Mouse (Mus musculus): ENCODE results near the gene Tle2. TPM values are rescaled to one million over a fixed set of nuclear protein-coding genes. Genes with fewer than 3 reads are reported as not detected.

Tle2 gene
- total RNA-seq (2021): 10 to 100 TPM; 14.1 to 15.9 TPM
- long read RNA-seq, experiment 1, partial matches to known transcripts: 1 of 7 reads
- long read RNA-seq, experiment 1, other reads (novel, unspliced or antisense): 6 of 7 reads
- long read RNA-seq, experiment 2, partial matches to known transcripts: 0 of 6 reads
- long read RNA-seq, experiment 2, other reads (novel, unspliced or antisense): 5 of 6 reads

DNA sequence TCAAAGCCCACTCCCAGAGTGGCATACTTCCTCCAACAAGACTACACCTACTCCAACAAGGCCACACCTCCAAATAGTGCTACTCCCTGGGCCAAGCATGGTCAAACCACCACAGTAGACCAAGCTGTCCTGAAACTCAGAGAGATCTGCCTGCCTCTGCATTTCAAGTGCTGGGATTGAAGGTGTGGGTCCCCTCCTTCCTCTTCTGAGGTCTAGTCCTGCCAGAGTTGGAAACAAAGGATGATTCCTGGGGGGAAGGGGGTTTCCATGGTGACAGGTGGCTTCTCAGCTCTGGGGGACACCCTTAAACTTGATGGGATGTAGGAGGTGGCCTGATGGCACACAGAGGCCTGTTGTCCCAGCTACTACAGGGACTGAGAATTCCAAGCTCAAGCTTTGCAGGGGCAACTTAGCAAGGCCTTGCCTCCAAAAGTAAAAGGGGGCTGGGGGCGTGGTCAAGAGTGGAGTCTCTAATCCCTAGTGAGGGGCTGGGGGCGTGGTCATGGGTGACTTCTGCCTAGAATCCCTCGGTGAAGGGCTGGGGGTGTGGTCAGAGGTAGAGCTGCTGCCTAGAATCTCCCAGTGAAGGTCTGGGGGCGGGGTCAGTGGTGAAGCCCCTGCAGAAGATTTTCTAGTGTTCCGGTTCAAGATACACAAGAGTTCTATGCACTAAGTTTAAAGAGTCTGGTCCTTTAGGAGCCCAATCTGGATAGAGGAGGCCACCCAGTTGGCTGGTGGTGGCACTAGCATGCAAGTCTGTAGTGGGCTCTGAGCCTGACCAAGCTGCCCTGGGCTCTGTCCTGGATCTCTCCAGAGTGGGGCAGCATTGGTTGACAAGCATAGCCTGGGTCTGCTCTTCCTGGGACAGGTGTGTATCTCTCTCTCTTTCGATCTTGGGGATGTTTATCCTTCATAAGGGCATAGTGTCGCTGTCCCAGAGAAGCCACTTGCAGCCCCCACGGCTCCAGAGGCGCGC, at the start of gene Tle2:
Tle2 (plus strand) TSS at position 481 of the 976 bp plus-strand sequence.
- no peak for DNase-seq (ENCODE audit: low spot score in 2 of 2)
- intact Hi-C loops (cut with DNase I): no loop called here

DNA sequence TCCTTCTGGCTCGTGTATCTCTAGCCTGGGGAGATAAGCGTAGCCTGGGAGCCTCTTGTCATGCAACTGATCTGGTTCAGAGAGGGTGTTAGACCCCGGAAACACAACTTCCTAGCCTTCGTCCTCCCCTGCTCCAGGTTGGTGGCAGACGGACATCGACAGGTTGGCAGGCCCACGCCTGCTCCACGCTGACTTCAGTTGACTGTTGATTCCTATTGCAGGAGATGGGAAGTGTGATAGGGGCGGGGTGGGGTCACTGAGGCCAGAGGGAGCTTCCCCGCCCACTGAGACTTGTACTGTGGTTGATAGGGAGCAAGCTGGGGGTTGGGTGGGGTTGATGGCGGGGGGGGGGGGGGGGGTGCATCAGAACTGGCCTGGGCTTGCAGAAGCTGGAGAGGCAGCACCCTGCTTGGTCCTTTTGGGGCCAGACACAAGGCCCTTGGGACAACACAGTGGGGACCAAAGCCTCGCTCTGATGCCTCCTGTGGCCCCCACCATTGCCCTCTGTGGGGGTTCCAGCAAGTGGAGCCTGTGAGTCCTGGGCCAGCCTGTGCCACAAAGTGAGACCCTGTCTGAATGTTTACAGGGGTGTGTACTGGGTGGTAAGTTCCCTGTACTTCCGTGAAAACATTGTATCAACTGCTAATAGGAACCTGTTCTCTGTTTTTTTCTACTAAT, 49.2 kb upstream of the Tle2 start:
- no peak for DNase-seq (ENCODE audit: low spot score in 2 of 2)
- intact Hi-C loops (cut with DNase I): no loop called here

DNA sequence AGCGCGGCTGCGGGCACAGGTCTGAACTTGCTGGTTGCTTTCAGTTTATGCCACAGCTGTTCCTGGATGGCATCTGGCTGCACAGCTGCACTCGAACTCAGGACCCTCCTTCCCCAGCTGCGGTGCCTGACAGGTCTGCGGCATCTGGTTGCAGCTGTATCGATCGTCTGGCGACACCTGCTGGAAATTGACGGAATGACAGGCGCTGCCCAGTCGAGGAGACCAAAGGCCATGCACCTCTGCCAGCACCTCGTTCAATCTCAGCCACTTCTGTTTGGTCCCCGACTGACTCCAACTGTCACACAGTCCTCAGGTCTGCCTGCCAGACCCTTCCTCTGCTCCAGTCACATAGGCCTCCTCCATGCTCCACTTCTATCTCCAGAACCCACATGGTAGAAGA, 47.6 kb upstream of the Tle2 start:
- DNase-seq (ENCODE audit: low spot score in 2 of 2): peak in 1 of 2 experiments; percentile 76
- intact Hi-C loops (cut with DNase I): no loop called here

DNA sequence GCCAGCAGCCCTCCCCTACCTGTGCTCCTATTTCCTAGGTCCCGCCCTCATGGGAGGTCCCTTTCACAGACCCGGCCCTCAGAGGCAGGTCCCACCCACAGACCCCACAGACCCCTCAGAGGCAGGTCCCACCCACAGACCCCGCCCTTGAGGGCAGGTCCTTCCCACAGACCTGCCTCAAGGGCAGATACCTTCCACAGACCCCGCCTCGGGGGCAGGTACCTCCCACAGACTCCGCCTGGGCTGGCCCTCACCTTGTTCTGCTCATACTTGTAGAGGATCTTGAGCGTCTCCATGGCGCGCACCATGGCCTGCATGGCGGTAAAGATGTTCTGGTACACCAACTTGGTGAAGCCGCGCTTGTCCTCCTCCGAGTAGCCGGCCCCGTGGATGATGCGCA, 39.5 kb upstream of the Tle2 start:
- intact Hi-C loops (cut with DNase I): no loop called here
- no peak for DNase-seq (ENCODE audit: low spot score in 2 of 2)

DNA sequence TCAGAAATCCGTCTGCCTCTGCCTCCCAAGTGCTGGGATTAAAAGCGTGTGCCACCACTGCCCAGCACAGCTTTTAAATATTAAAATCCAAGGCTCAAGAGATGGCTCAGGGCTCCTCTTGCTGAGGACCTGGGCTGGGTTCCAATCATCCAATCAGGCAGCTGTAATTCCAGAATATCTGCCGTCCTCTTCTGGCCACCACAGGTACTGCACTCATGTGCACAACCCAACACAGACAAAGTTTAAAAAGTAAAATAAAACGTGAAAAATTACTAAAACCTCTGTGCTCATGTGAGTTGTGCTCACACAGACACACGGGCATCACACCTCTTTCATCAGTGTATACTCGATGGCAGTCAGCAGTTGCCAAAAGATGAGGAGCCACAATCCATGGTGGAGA, 37.6 kb upstream of the Tle2 start:
- DNase-seq (ENCODE audit: low spot score in 2 of 2): no peak
- intact Hi-C loops (cut with DNase I): no loop called here

DNA sequence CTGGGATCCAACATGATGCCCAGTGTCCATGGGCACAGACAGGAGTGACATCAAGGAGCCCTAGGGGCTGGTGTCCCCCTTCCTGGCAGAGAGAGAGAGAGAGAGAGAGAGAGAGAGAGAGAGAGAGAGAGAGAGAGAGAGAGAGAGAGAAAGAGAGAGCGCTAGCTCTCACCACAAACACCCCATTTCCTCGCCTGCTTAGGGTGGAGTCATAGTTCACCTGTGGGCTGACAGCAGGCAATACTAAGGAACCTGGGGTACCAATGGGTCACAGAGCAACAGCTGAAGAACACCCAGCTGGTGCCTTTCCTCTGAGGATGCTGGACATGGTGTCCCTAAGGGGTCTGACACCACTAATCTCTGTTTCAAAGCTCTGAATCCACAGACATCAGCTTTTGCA, 36.9 kb upstream of the Tle2 start:
- intact Hi-C loops (cut with DNase I): no loop called here
- no peak for DNase-seq (ENCODE audit: low spot score in 2 of 2)

DNA sequence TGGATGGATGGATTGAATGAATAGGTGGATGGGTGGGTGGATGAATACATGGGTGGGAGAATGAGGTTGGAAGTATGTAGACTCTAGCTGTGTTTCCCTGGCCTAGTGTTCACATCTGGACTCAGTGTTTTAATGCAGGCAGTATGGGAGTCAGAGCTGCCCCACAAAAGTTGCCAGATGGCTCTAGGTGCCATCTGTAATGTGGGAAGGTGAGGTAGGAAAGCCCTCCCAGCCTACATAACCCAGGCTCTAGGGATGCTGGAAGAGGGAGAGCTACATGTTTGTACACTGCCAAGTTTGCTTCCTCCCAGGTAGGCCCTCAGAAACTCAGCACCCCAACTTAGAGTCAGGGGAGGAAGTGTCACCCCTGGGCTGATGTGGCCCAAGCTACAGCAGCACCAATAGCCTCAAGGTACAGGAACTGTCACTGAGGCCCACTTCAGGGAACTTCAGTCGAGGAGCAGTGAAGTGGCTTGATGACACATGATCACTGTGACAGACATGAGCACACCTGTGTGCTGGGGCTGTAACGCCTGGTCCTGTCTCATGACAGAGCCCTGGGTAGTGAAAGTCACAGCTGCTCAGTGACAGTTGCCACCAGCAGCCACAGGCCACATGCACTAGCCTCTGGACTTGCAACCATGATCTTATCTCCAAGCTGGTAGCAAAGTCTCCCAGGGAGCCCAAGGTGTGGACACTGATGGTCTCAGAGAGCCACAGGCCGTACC, 35.9 kb upstream of the Tle2 start:
- no peak for DNase-seq (ENCODE audit: low spot score in 2 of 2)
- intact Hi-C loops (cut with DNase I): no loop called here

DNA sequence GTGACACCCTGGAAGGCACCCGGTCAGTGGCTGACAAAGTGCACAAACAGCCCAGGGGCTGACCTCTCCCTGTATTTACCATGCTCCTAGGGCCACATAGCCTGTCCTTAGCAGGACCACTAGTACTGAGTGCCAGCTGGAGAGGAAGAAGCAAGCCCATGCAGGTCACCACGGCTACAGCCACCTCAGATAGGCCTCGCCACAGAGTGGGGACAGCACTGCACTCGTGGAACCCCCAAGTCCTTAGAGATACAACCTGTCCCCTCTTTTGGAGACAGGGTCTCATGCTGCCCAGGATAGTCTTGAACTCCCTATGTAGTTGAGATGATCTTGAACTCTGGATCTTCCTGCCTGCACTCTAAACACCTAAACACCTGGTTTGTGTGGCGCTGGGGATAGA, 33.0 kb upstream of the Tle2 start:
- intact Hi-C loops (cut with DNase I): no loop called here
- no peak for DNase-seq (ENCODE audit: low spot score in 2 of 2)

DNA sequence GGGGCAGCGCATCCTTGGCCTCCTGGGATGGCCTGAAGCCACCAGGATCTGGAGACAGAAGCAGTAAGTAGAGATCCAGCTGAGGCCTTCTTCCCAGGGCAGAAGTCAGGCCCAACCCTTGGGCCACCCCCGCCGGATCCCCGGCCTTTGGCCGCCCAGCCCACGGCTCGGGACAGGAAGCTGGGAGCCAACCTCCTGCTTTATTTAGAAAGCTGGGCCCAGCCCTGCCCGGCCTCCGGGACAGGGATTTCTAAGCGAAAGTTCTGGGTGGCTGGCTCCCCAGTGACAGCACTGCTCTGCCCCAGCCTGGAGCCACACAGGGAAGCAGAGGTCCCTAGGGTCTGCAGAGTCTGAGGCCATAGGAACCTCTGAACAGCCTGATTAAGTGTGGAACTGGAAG, 32.6 kb upstream of the Tle2 start:
- no peak for DNase-seq (ENCODE audit: low spot score in 2 of 2)
- intact Hi-C loops (cut with DNase I): no loop called here

DNA sequence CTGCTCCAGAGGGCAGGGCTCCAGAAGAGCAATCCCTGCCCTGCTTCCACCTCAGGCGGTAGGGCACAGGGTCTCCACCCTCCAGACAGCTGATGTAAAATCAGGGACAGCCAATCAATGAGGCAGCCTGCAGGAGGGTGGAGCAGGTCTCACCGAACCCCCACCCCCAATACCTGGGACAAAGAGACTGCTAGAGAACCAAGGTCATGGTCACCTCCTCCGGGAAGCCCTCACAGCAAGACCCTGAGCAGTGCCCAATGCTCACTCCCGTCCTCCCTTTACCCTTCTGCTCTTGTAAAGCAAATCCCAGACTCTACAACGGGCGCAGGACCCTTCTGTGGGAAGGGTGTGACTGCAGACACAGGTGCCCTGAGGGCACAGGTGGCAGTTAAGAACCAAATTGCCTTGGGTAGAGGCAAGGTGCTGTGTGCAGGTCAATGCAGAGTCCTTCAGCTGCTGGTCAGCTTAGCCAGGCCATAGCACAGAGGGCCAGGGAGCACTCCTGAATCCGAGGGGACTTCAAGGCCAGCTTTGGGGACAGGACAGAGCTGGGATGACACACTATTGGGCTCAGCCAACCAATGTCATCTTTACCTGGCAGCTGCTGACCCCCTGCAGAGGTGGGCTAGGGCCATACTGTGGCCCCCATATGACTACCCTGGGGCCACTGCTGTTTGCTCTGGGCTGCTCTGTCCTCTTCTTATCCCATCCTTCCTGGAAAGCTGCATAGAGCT, 31.5 kb upstream of the Tle2 start:
- intact Hi-C loops (cut with DNase I): no loop called here
- no peak for DNase-seq (ENCODE audit: low spot score in 2 of 2)

DNA sequence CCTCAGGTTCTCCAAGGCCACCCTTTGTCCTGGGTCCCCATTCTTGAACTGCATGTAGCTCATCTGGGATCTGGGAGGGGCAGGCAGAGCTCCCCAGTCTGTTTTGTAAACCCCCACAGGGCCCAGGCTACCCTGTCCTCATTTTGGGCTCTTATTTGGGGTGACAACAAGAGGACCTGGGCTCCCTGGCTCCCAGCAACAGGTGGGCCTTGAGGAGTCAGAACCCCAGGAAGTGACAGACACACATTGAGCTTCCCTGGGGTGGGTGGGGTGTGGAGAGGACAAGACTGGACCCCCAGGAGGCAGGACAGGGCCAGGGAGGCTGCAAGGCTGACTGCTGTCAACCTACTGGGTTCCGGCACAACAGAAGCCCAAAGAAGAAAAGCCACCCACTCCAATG, 30.7 kb upstream of the Tle2 start:
- intact Hi-C loops (cut with DNase I): no loop called here

DNA sequence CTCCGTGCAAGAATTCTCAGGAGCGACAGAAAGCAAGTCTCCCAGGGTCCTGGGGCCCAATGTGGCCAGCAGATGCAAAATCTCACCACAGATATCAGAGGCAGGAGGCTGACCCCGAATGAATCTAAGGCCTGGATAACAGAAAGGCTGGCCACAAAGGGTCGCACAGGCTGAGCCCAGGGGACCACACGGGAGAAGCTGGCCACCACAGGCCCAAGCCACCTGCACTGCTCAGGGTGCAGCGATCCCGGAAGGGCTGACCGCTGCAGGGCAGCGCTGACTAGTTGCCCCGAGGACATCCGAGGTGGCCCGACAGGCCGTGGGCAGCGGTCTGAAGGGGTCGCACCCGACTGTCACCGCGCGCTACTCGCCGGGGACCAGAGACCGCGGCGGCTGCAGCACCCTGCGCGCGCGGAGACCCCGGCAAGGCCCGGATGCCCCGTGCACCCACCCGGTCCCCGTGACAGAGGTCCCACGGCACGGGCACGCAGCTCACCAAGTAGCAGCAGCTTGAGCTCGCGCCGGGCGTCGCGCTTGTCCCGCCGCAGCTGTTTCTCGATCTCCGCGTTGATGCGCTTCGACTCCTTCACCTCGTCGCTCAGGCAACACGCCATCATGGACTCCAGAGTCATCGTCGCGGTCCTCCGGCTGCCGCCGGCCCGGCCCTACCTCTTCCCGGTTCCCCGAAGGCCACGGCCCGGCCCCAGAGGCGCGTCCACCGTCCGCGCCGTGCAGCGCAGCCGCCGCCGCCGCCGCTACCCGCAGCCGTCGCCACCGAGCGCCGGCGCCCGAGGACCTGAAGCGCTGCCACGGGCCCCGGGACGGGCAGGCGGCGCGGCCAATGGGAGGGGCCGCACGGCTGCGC, 29.8 kb upstream of the Tle2 start:
- intact Hi-C loops (cut with DNase I): no loop called here
- peak in 1 of 2 experiments; percentile 55 for DNase-seq (ENCODE audit: low spot score in 2 of 2)

More for the DNA sequence above, 30.7 kb upstream of the Tle2 start:
- no peak for DNase-seq (ENCODE audit: low spot score in 2 of 2)

DNA sequence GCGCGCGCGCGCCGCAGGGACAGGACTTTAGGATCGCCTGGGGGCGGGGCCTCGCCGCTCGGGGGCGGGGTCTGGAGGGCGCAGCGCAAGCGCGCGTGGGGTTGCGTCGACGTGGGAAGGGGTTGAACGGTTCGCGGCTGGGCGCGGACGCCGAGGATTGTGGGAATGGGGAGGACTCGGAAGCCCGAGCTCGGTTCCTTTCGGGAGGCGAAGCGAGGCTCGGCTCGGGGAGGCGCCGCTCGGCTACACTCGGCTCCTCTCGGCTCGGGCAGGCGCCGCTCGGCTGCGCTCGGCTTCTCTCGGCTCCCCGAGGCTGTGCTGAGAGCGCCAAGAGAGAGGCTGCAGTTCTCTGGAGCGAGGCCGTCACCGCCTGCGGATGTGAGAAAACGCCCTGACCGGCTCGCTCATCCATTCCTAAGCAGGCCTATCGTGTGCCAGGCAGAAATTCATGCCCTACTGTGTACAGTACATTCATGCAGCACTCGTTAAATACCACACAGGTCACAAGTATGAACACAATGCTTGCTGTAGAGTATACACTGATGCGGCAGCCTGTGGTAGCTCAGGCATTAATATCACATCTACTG, 29.1 kb upstream of the Tle2 start, which contains the start of gene Gna11:
Gna11 (minus strand) TSS at position 30 of the 587 bp plus-strand sequence.
- peak; percentile 99 for DNase-seq (ENCODE audit: low spot score in 2 of 2)
- intact Hi-C loops (cut with DNase I): no loop called here

DNA sequence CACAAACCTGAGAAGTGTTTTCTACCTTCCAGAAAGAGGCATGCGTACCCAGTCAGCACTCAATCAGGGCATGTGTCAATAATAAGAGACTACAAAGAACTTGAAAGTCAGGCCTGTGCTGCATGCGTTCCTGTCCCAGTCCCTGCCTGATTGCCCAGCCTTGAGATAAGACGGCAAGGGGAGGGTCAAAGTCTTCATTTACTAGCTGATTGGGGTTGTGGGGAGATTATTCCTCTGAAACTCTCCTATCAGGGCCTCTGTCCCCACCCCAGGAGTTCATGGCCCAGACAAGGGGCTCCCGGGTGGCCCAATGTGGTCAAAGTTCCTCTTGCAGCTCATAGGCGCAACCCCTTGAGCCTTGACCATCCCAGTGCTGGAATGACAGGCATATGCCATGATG, 28.0 kb upstream of the Tle2 start:
- intact Hi-C loops (cut with DNase I): no loop called here
- DNase-seq (ENCODE audit: low spot score in 2 of 2): no peak

DNA sequence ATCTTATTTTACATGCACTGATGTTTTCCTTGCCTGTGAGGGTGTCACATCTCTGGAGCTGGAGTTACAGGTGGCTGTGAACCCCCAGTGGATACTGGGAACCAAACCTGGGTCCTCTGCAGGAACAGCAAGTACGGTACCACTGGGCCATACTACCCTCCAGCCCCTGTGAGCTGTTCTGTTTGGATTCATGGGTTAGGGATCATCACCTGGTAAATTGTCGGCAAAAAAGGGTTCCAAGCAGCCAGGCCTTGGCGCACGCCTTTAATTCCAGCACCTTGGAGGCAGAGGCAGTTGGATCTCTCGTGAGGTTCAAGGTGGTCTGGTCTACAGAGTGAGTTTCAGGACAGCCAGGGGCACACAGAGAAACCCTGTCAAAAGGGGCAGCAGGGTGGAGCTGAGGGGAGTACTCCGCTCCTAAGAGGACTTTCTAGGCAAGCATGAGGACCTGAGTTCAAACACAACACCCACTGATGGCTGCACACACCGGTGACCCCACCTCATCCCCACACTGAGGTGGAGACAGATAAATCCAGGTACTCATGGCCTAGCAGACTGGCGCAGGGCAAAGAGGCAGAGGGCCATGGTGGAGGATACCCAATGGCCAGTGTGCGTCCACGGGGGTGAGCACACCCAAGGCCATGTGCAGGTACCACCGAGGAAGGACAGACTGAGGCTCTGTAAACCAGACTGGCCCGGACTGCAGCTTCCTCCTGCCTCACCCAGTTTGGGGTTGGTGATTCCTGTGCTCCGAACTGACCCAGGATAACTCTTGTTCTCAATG, 27.4 kb upstream of the Tle2 start:
- intact Hi-C loops (cut with DNase I): no loop called here
- DNase-seq (ENCODE audit: low spot score in 2 of 2): no peak

DNA sequence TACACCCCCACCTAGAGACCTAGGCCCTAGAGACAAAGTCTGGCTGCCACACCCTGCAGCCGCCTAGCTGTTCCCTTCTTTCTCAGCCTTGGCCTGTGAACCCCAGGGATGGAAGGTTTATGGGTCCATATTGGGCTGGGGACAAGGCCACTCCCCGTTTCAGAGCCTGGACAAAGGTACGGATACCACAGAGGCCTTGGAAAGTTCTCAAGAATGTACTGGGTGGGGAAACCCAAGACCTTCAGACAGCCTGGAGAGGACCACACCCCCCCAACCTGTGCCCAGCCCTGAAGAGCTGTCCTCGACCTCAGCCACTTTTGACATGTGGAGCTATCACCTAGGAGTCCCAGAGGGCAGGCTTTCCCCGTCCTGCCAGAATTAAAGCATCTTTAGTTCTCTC, 25.4 kb upstream of the Tle2 start:
- no peak for DNase-seq (ENCODE audit: low spot score in 2 of 2)
- intact Hi-C loops (cut with DNase I): no loop called here

DNA sequence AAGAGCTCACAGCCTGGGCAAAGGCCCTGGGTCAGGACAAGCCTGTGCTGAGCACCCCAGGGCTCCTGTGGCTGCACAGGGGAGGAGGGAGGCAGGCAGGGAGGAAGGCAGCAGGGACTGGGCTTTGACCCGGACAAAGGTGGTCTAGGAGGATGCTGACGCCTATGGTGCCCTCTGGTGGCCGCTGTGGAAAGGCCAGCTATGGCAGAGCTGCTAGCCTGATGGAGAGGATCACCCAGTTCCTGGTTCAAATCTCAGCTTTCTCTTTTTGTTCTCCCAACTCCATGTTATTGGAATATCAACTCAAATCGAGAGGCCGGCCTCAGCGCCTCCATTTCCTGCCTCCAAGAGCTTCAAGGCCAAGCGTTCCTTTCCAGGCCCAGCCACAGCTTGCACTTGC, 24.1 kb upstream of the Tle2 start:
- intact Hi-C loops (cut with DNase I): loop anchor here (10.0 kb wide), 2 partner anchors 45 to 155 kb away; partner anchors contain the start of genes S1pr4 and Smim24
- DNase-seq (ENCODE audit: low spot score in 2 of 2): no peak

Measured in left cerebral cortex, postnatal 14 days (tissue).